Comparison of ENCODE assay signal across 21 mouse cellular contexts in genomic region chr7:16317094-16317493, GRCm38 (mm10). TPM values are rescaled to one million over a fixed set of nuclear protein-coding genes. Genes with fewer than 3 reads are reported as not detected.
A peak's percentile ranks its signal among the peaks of the same experiment; 100 is the strongest.
DNase-seq lines count a peak whose midpoint lies in the region; ATAC-seq lines count a peak whose summit lies in the region.
"Had no signal": no experiment of that assay in that cellular context is flagged by ENCODE, and none has a peak within 500 bp of the region (broad histone marks: within the 10 kb centered on the region; RNA-seq: fewer than 3 reads in every experiment).

No protein-coding gene starts in this region.

- 82% methylated on average over 14 of the region's 14 CpGs for WGBS in hindbrain, embryonic 13.5 days
- 87% methylated on average over 14 of the region's 14 CpGs for WGBS in hindbrain, embryonic 16.5 days

- 0 out of 2 replicates have a peak overlapping the region, but pooled peaks have one; percentile 5 for H3K9ac ChIP-seq in hindbrain, embryonic 13.5 days
- no peak overlapping the region for H3K9ac ChIP-seq in hindbrain, embryonic 16.5 days (ENCODE audit: low read depth, low read length)
- H3K9ac ChIP-seq: forebrain, embryonic 15.5 days; heart, embryonic 13.5 days; hindbrain, embryonic 14.5 days; intestine, embryonic 15.5 days had no signal

- H3K36me3 ChIP-seq in hindbrain, embryonic 13.5 days, result peaks cover 13% of the 10 kb centered on the region
- no peaks in the 10 kb centered on the region; the same call in 1 of the 2 replicates for H3K36me3 ChIP-seq in hindbrain, embryonic 16.5 days (ENCODE audit: control insufficient read depth, insufficient read depth, low read length)
- H3K36me3 ChIP-seq: forebrain, embryonic 15.5 days; intestine, embryonic 15.5 days had no signal

- no peak overlapping the region for H3K4me2 ChIP-seq in hindbrain, embryonic 13.5 days
- no peak overlapping the region for H3K4me2 ChIP-seq in hindbrain, embryonic 16.5 days (ENCODE audit: low read length)
- H3K4me2 ChIP-seq: forebrain, embryonic 15.5 days; heart, embryonic 13.5 days; hindbrain, embryonic 14.5 days; intestine, embryonic 15.5 days had no signal

- peaks cover 22% of the 10 kb centered on the region for H3K4me1 ChIP-seq in hindbrain, embryonic 13.5 days (replicated peaks)
- peaks cover 15% of the 10 kb centered on the region for H3K4me1 ChIP-seq in hindbrain, embryonic 16.5 days (ENCODE audit: control insufficient read depth, insufficient read depth, low read depth, low read length)

- no peak for ATAC-seq in hindbrain, embryonic 13.5 days (ENCODE audit: low FRiP score)
- ATAC-seq in hindbrain, embryonic 16.5 days, result no peak
- ATAC-seq: activated CD4-positive, CD25-positive, alpha-beta regulatory T cell, adult 4 months; forebrain, embryonic 15.5 days; intestine, embryonic 15.5 days had no signal

- H3K27ac ChIP-seq in hindbrain, embryonic 13.5 days, result no peak overlapping the region
- H3K27ac ChIP-seq in hindbrain, embryonic 16.5 days (ENCODE audit: low read depth, low read length), result no peak overlapping the region
- H3K27ac ChIP-seq: forebrain, embryonic 10.5 days; forebrain, embryonic 15.5 days; heart, embryonic 13.5 days; hindbrain, embryonic 14.5 days; intestine, embryonic 15.5 days had no signal

- no peak overlapping the region for H3K4me3 ChIP-seq in hindbrain, embryonic 13.5 days
- H3K4me3 ChIP-seq in hindbrain, embryonic 16.5 days (ENCODE audit: low read length), result no peak overlapping the region
- H3K4me3 ChIP-seq: forebrain, embryonic 10.5 days; forebrain, embryonic 15.5 days; heart, embryonic 13.5 days; intestine, embryonic 15.5 days had no signal

- no peaks in the 10 kb centered on the region for H3K9me3 ChIP-seq in hindbrain, embryonic 13.5 days
- H3K9me3 ChIP-seq in hindbrain, embryonic 16.5 days (ENCODE audit: control insufficient read depth, low read length), result no peaks in the 10 kb centered on the region
- H3K9me3 ChIP-seq: forebrain, embryonic 10.5 days; forebrain, embryonic 15.5 days; heart, embryonic 13.5 days; intestine, embryonic 15.5 days had no signal

- peak; percentile 5 to 12 for DNase-seq in cerebellum, adult 18-20 months
- DNase-seq in cerebellum, postnatal 14 days, result no peak
- peak; percentile 94 for DNase-seq in heart, adult 11 months
- DNase-seq in heart, adult 8-10 months (ENCODE audit: low spot score), result no peak
- DNase-seq in spleen, postnatal 10 days (ENCODE audit: low spot score in 2 of 2), result no peak
- DNase-seq: adrenal gland, adult 8-10 months; adrenal gland, postnatal 25 days; cerebellum, adult 2 months; cerebellum, postnatal 10 days; gastrocnemius, postnatal 10 days; gastrocnemius, postnatal 36 days; kidney, adult 11 months; kidney, adult 8-10 months had no signal

- no peaks in the 10 kb centered on the region for H3K27me3 ChIP-seq in hindbrain, embryonic 13.5 days
- no peaks in the 10 kb centered on the region for H3K27me3 ChIP-seq in hindbrain, embryonic 16.5 days (replicated peaks; ENCODE audit: control insufficient read depth, insufficient read depth, low read length)
- H3K27me3 ChIP-seq: heart, embryonic 13.5 days; intestine, embryonic 15.5 days had no signal

RNA-seq across cellular contexts. Expression of gene Bbc3, which starts 8.9 kb away (rescaled TPM):
- 1 to 10 TPM; 2.8 to 5.1 (median 4.4) TPM for total RNA-seq in heart, adult 8-10 months (2022)
- polyA plus RNA-seq in hindbrain, embryonic 13.5 days (2015; fragmentation: Nextera tagmentation; extraction: Ambion mirVana), result 24.0 and 24.2 TPM in 2 replicates
- polyA plus RNA-seq in hindbrain, embryonic 16.5 days (2015; fragmentation: Nextera tagmentation; extraction: Ambion mirVana), result 31.3 and 32.7 TPM in 2 replicates

RNA-seq across cellular contexts. Expression of gene Ccdc9, which starts 30.5 kb away (rescaled TPM):
- total RNA-seq in heart, adult 8-10 months (2022), result 10 to 100 TPM; 33.2 to 48.1 (median 38.1) TPM
- 23.9 and 27.9 TPM in 2 replicates for polyA plus RNA-seq in hindbrain, embryonic 13.5 days (2015; fragmentation: Nextera tagmentation; extraction: Ambion mirVana)
- polyA plus RNA-seq in hindbrain, embryonic 16.5 days (2015; fragmentation: Nextera tagmentation; extraction: Ambion mirVana), result 26.1 TPM in 2 replicates

RNA-seq across cellular contexts. Expression of gene Inafm1, which starts 43.7 kb away (rescaled TPM):
- 10 to 100 TPM; 12.3 to 18.1 (median 14.4) TPM for total RNA-seq in heart, adult 8-10 months (2022)
- polyA plus RNA-seq in hindbrain, embryonic 13.5 days (2015; fragmentation: Nextera tagmentation; extraction: Ambion mirVana), result 33.4 and 33.8 TPM in 2 replicates
- 55.5 and 62.4 TPM in 2 replicates for polyA plus RNA-seq in hindbrain, embryonic 16.5 days (2015; fragmentation: Nextera tagmentation; extraction: Ambion mirVana)

RNA-seq across cellular contexts. Expression of gene C5ar1, which starts 57.8 kb away (rescaled TPM):
- 1 to 10 TPM; 4.1 to 5.5 (median 5.1) TPM for total RNA-seq in heart, adult 8-10 months (2022)
- 1.7 and 2.3 TPM in 2 replicates for polyA plus RNA-seq in hindbrain, embryonic 13.5 days (2015; fragmentation: Nextera tagmentation; extraction: Ambion mirVana)
- polyA plus RNA-seq in hindbrain, embryonic 16.5 days (2015; fragmentation: Nextera tagmentation; extraction: Ambion mirVana), result 2.1 and 2.4 TPM in 2 replicates
- polyA plus RNA-seq: activated CD4-positive, CD25-positive, alpha-beta regulatory T cell, adult 4 months had no signal

Comparison
In these comparisons a context has a peak if more than half of its experiments do, and no peak if none do; other contexts are left out.
1. DNase-seq: peak in cerebellum, adult 18-20 months (2 of 2) and heart, adult 11 months (single experiment); none in cerebellum, postnatal 14 days (0 of 2), heart, adult 8-10 months (single experiment) and spleen, postnatal 10 days (0 of 2).